Mouse (Mus musculus): ENCODE measurements around the gene Lztfl1.
"Not testable (repeated sequence)": the region's sequence is repeated elsewhere in the genome, so short reads cannot be mapped to it uniquely, and the experiment has no call there.

Lztfl1 gene

GRCm38 (mm10) chr9:123678327-123679105 is 39.0 kb downstream of the Lztfl1 start, which contains the start of the genes Ccr9 and Slc6a20a:
Gene Ccr9, plus strand, starts transcription at chr9:123678439.
Gene Slc6a20a, minus strand, starts transcription at chr9:123678885.
- DNase-seq = peak; percentile 46

- peak; percentile 91 for DNase-seq
These were observed 51.9 kb downstream of the Lztfl1 start for GRCm38 (mm10) chr9:123665645-123666044.

- DNase-seq = not testable (repeated sequence)
These were observed 57.4 kb downstream of the Lztfl1 start for GRCm38 (mm10) chr9:123659986-123660676.

GRCm38 (mm10) chr9:123658981-123659380 is 58.5 kb downstream of the Lztfl1 start:
- DNase-seq = no peak

- no peak for DNase-seq
These were observed 60.0 kb downstream of the Lztfl1 start for GRCm38 (mm10) chr9:123657457-123657856.

GRCm38 (mm10) chr9:123651369-123651768 is 66.1 kb downstream of the Lztfl1 start:
- DNase-seq = no peak

GRCm38 (mm10) chr9:123649785-123650511 is 67.5 kb downstream of the Lztfl1 start:
- DNase-seq = no peak
